Mouse (Mus musculus): ENCODE results near the gene Mok.

Mok gene

GRCm38 (mm10) chr12:110850010-110850928 lies 9.5 kb upstream of the Mok start, which contains the start of gene Zfp839:
Gene Zfp839, plus strand, starts transcription at chr12:110850253.
- peak; percentile 76 for DNase-seq (ENCODE audit: low read depth)

- DNase-seq (ENCODE audit: low read depth), result no peak
These were observed 5.5 kb upstream of the Mok start for GRCm38 (mm10) chr12:110846191-110846765.

- peak; percentile 79 for DNase-seq (ENCODE audit: low read depth)
These were observed 4.6 kb upstream of the Mok start for GRCm38 (mm10) chr12:110845131-110845880.

GRCm38 (mm10) chr12:110844227-110845130 lies 3.7 kb upstream of the Mok start:
- DNase-seq (ENCODE audit: low read depth), result peak; percentile 58

- DNase-seq (ENCODE audit: low read depth), result peak; percentile 91
These were observed 2.7 kb upstream of the Mok start for GRCm38 (mm10) chr12:110843194-110844048.

GRCm38 (mm10) chr12:110841731-110842493 lies 1.2 kb upstream of the Mok start:
- DNase-seq (ENCODE audit: low read depth), result no peak

GRCm38 (mm10) chr12:110837850-110838249 lies 2.9 kb downstream of the Mok start:
- DNase-seq (ENCODE audit: low read depth), result no peak

GRCm38 (mm10) chr12:110837192-110837841 lies 3.4 kb downstream of the Mok start:
- DNase-seq (ENCODE audit: low read depth), result no peak

- no peak for DNase-seq (ENCODE audit: low read depth)
These were observed 4.0 kb downstream of the Mok start for GRCm38 (mm10) chr12:110836729-110837128.

GRCm38 (mm10) chr12:110835182-110835581 lies 5.6 kb downstream of the Mok start:
- no peak for DNase-seq (ENCODE audit: low read depth)

- DNase-seq (ENCODE audit: low read depth), result no peak
These were observed 10.3 kb downstream of the Mok start for GRCm38 (mm10) chr12:110830293-110831024.

- DNase-seq (ENCODE audit: low read depth), result no peak
These were observed 11.8 kb downstream of the Mok start for GRCm38 (mm10) chr12:110828908-110829307.

GRCm38 (mm10) chr12:110822366-110822765 lies 18.4 kb downstream of the Mok start:
- no peak for DNase-seq (ENCODE audit: low read depth)

- no peak for DNase-seq (ENCODE audit: low read depth)
These were observed 19.0 kb downstream of the Mok start for GRCm38 (mm10) chr12:110821787-110822186.

- no peak for DNase-seq (ENCODE audit: low read depth)
These were observed 21.4 kb downstream of the Mok start for GRCm38 (mm10) chr12:110819367-110819766.

GRCm38 (mm10) chr12:110816833-110817232 lies 23.9 kb downstream of the Mok start:
- DNase-seq (ENCODE audit: low read depth), result no peak

- no peak for DNase-seq (ENCODE audit: low read depth)
These were observed 25.8 kb downstream of the Mok start for GRCm38 (mm10) chr12:110814924-110815323.

- DNase-seq (ENCODE audit: low read depth), result no peak
These were observed 27.1 kb downstream of the Mok start for GRCm38 (mm10) chr12:110813624-110814023.

- no peak for DNase-seq (ENCODE audit: low read depth)
These were observed 27.6 kb downstream of the Mok start for GRCm38 (mm10) chr12:110813132-110813531.

Data from induced T-regulatory cell, adult 2 months (primary cell).